Mouse (Mus musculus) embryonic fibroblast, embryonic 13.5 days (primary cell): ENCODE measurements around the gene Tubal3.

Experiments used
- CTCF ChIP-seq: IDR thresholded peaks from 2 replicates; pipeline ENCODE4 v1.5.1; 2011; ENCODE audit warnings: mild to moderate bottlenecking, control low read depth, low read length, moderate library complexity, borderline replicate concordance; ENCODE audit not compliant: insufficient read depth
- POLR2A ChIP-seq: IDR thresholded peaks from 2 replicates; pipeline ENCODE4 v1.6.1; 2011; ENCODE audit warnings: low read depth, mild to moderate bottlenecking, control low read depth, low read length, moderate library complexity

GRCm38 (mm10) chr13:3924483-3924882 is 6.4 kb downstream of the Tubal3 start:
- TF ChIP-seq CTCF (no peak), POLR2A (no peak)
